Mouse (Mus musculus) hematopoietic stem cell, adult 5-6 weeks (primary cell): ENCODE measurements at regions not wholly inside any gene's neighbourhood (a gene's known extent, or its start where the extent isn't known, plus 50 kb on each side); places are given as distances from the start of the nearest gene placed in this dataset.

Source experiments
- ATAC-seq, 2 experiments: fragments of 125-278 bp in 1 of 2; replicated peaks in 1 of 2; 2 replicates each; pipeline ENCODE4 v1.8.0; 2016 to 2017; ENCODE audit warnings: inconsistent platforms in 2 of 2, mild to moderate bottlenecking in 2 of 2, moderate number of reproducible peaks in 2 of 2, low read depth in 1 of 2, moderate TSS enrichment in 1 of 2; ENCODE audit not compliant: low FRiP score in 2 of 2, poor library complexity in 2 of 2, severe bottlenecking in 2 of 2, insufficient read depth in 1 of 2, low TSS enrichment in 1 of 2

DNA sequence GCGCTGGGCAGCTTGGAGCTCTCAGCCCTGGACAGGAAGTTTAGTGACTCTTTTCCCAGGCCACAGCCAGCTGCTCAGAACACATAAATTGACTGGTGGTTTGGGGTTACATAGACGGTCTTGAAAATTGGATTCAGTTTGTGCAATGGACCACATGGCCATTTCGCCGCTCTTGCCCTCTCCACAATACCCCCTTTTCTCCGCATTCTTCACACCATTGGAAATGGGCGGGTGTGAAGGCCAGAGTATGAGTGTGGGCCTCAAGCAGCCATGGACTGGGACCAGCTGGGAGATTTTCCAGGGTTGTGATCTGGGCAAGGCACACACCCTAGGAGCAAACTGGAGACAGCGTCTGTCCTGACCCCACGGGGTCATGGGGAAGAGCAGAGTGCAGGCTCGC, 135.1 kb upstream of the Cops8 start:
- no peak for ATAC-seq

DNA sequence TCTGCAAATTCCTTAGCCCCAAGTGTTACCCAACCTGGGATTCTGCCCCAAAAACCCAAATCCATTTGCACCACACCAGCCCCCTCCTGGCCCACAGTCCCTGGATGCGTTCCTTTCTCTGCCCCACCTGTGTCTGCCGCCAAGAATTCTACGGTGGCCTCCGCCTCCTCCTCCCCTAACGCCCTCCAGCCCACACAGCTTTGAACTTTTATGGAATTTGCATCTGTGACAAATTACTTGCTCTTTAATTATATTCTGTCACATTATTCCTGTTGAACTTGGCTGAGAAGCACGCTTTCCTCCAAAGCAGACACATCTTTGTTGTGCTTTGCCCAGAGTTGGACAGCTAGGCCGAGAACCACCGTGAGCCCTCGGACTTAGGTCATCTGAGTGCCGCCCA, 131.8 kb upstream of the Cops8 start:
- ATAC-seq: no peak

DNA sequence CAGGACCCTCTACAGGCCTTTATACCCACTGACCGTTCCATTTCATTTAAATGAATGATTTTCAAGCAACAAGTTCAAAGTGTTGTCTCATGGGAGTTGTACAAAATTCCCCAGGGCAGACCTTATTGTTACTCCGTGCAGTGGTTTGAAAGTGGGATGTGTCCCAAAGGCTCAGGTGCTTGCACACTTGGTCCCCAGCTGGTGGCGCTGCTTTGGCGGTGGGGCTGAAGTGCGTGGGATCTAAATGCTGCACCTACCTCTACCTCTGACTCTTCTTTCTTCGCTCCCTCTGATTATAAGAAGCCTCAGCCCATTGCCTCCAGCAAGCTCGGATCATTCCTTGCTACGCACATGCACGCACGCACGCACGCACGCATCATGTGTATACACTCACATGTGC, 131.0 kb upstream of the Cops8 start:
- no peak for ATAC-seq

DNA sequence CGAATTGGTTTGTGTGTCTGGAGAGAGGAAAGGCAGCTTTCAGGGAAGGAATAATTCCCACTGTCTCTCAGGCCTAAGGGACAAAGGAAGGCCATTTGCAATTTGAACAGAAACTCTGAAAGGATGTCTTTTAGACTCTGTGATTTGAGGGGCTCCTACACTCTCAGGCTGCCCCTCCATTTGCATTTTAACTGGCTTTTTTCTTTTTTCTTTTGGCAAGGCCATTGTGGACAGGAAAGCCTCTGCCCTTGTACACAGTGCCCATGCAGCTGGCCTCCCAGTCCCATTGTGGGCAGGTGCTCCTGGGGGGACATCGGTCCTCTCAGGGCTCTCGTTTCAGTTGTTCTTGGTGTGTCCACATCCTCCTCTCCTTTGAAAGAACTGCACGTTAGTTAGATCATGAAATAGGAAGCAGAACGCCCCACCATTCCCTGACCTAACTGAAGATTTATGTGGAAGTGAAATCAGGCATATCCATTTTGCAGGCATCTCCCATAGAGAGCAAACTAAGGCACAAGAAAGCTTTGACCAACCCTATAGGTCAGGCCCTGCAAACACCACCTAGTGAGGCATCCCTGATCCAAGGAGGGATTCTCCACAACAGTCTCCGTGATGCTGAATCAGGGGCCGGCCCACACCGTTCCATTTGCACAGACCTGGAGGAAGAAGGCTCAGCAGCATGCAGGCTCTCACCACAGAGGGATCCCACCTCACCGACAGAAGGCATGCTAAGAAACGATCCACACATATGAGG, 127.5 kb upstream of the Cops8 start:
- ATAC-seq: no peak

DNA sequence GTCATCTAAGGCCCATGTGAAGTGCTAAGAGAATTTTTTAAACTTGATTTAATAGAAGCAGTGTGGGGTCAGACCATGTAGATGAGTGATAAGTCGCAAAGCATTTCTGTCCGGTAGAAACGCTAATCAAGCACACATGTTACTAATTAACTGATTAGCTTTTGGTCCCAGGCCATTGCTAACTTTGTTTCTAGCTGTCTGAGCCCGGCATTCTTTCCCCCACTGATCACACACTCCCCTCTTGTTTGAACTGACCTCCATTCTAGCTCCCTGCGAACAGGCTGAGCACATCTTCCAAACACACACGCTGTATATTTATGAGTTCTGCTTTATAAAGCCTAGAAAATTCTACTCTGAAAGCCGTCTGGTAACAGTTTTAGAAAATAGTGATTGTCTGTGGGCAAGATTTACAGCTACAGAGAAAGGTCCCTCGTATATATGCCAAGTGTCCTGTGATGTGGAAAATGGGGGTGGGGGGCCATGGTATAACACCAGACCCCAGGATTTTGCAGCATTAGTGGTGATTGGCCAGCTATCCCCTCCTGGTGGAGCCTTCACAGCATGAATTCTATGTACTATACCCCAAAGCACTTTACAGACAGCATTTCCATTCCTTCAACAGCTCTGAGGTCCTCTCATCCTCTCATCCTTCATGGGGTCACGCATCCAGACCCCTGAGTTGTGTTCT, 126.1 kb upstream of the Cops8 start:
- ATAC-seq: no peak

DNA sequence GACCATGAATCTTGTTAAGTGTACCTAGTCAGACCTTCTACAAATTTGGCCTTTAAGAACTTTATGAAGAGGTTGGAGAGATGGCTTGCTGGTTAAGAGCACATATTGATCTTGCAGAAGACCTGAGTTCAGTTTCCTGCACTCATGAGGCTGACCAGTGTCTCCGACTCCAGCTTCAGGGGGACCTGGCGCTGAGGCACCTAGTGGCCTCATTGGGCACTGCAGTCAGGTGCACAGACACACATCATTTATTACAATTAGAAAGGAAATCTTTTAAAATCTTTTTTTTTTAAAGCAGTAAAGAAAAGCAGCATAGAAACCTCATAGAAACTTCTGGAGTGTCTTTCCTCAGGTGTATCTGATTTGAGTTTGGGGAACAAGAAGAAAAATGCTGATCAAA, 123.9 kb upstream of the Cops8 start:
- ATAC-seq: no peak

DNA sequence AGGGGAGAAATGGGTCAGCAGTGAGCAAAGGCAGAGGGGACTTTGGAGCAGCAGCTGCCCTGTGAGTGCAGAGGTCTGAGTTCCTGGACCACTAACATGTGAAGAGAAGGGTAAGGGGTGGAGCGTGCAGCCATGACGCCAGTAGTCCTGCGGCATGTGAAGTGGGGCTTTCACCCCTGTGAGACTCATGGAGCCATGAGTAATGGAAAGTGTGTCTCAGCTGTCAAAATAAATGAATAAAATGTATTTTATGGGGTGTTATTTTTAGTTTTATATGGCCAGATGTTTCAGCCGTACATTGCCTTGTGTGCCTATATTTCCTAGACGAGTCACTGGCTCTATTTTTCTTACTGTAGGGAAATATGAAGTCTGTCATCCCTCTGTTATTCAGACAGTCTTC, 121.5 kb upstream of the Cops8 start:
- ATAC-seq: no peak

DNA sequence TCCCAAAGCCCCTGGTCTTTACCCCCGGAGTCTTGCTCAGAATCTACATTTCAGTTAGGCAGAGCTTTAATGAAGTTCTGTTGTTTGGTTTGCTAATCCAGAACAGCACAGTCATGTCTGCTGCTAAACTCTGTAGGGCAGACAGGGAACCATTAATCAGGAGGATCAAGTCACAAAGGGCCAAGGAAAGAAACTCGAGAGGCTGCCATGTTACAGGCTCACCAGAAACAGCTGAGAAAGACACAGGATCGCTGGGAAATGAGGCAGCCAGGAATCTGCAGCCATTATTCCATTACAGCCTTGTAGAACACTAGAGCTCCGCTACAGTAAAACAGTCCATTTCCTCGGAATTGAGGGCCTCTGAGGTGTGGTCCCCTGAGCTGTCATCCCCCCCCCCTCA, 121.1 kb upstream of the Cops8 start:
- no peak for ATAC-seq

DNA sequence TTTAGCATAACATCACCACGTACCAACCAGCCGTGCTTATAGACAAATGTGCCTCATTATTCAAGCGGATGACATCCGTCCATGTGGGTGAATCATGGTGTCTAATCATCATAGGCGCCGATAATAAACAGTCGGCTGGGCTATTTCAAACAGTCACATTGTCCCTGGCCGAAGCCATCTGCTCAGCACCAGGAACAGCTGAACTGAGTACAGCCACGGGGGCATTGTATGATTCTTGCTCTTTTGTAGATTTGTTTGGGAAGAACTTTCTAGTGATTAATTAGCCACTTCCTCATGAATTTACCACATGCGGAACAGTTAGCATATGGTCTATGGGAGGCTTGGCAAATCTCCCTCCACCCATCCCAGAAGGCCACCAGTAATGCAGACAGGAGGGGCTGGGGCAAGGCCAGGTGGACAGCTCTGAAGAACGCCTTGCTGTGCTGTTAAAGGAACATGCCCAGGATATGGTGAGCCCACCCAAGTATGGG, 116.4 kb upstream of the Cops8 start:
- no peak for ATAC-seq

DNA sequence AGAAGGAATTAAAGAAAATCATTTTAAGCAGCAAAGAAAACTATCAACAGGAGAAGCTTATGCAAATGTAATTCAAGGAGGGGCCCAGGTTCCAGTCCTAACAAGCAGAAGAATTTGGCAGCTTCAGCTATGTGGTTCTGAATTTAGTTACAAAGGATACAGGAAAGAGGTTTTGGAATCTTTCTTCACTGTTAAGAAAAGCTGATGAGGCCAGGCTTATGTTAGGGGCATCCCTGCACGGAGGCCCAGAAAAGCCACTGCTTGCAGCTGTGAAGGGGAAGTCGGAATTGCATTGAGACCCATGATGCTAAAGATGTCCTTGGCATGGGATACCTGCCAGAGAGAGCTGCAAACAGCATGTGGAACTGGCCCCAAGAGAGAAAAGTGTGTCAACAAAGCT, 114.9 kb upstream of the Cops8 start:
- ATAC-seq: no peak

DNA sequence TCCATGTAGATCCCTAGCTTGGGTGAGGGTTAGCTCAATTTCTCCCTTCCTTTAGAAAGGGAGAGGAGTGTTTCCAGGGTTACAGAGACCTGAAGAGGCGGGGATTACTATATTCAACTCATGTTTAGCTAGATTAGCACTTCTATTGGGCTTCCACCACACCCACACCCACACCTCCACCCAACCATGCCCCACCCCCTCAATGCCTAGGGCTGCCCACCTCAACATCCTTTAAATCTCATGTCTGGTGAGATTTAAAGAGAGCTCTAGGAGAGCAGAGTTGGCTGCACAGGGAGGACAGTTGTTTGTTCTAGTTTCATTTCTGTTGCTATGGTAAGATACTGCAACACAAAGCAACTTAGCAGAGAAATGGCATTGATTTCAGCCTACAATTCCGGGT, 113.8 kb upstream of the Cops8 start:
- no peak for ATAC-seq

DNA sequence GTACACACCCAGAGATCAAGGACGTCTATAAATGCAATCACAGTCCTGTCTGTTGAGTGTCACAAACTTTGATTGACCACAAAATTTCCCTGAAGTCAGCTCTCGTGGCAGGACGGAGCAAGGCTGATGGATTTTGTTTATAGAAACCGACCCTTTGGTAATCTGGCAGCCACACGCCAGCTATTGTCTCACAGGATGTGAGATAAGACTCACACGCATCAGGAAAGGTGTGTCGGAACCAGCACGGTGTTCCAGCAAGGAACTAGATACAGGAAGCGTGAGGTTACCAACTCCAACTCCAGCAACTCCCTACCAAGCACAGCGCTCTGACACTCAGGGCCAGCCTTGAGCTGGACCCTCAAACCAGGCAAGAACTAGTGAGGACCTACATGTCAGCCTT, 112.4 kb upstream of the Cops8 start:
- ATAC-seq: no peak

DNA sequence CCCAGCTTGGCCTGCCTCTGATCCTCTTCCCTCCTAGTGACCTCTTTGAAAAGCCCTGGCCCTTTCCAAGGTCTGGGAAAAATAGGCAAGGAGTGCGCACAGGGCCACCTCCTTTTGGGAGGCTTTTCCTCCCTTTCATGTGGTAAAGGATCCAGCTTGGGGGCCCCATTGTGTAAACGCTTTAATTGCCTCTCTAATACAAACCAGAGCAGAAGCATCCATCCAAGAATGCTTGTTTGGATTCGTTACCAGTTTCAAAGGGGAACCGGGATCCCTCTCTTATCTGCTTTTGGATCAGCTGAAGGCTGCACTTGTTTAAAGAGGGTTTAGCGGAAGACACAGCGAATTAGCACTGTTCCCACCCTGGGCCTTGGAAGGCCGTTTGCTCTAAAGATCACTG, 109.3 kb upstream of the Cops8 start:
- no peak for ATAC-seq

DNA sequence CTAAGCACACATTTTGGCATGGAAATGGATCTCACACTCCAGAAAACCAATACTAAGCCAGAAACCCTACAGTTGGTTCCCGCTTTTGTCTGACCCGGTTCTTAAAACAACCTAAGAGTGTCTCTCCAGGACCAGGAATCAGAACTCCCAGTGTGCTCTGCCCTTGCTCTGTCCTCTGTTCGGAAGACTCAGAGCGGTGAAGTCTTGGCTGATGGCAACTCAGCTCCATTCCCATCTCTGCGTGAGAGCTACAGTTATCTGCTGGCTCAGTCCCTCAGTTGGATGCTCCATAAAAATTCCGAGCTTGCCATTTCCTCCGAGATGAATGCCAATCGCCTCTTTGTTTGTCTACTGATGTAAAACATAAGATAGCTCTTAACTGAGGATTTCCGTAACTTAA, 107.6 kb upstream of the Cops8 start:
- ATAC-seq: no peak

DNA sequence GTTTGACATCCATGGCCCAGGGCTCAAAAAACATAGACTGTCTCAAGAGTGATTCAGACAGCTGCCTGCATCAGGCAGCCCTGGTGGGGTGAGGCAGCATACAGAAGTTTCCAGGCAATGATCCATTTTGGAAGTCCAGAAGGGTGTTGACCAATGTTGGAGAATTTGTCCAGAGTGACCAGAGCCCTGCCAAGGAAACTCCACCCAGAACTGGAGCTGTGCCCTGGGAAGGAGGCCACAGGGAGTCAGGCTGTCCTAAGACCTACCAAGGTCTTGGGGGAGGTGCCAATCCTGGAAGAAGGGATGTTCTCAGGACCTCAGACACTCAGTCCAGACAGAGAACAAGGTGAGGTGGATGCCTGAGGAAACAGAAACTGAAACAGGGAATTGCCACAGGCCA, 105.2 kb upstream of the Cops8 start:
- ATAC-seq: no peak

DNA sequence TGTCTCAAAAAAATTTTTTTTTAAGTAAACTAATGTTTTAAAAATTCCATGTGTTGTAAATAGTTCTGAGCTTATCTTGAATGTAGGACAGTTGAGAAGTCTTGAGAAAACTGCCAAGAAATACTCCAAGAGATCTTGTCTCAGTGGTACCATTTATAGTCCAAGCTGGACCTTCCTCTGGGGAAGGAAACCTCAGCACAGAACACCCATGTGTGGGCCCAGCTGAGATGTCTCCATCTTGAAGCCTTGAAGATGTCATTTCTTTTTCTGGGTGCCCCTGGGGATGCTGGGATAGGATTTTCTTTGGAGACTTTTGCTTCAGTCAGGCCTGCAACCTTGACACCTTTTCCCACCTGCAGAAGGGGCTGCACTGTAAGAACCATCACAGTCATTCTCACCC, 101.4 kb upstream of the Cops8 start:
- no peak for ATAC-seq

DNA sequence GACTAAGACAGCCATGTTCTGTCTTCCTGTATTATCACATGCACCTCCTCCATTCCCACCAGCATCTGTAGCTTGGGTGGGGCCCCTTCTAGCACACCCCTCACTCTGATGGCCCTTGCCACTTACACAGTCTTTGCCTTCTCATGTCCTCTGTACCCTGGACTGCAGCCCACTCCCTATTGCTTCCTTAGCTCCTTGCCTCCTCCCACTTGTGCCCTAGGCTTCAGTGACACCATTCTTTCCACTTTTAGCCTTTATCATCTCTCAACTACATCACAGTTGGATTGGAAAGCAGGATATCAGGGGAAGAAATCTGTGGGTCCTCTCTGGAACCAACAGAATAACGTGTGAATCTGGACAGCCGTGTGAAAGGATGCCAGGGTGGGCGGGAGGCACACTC, 100.4 kb upstream of the Cops8 start:
- no peak for ATAC-seq

DNA sequence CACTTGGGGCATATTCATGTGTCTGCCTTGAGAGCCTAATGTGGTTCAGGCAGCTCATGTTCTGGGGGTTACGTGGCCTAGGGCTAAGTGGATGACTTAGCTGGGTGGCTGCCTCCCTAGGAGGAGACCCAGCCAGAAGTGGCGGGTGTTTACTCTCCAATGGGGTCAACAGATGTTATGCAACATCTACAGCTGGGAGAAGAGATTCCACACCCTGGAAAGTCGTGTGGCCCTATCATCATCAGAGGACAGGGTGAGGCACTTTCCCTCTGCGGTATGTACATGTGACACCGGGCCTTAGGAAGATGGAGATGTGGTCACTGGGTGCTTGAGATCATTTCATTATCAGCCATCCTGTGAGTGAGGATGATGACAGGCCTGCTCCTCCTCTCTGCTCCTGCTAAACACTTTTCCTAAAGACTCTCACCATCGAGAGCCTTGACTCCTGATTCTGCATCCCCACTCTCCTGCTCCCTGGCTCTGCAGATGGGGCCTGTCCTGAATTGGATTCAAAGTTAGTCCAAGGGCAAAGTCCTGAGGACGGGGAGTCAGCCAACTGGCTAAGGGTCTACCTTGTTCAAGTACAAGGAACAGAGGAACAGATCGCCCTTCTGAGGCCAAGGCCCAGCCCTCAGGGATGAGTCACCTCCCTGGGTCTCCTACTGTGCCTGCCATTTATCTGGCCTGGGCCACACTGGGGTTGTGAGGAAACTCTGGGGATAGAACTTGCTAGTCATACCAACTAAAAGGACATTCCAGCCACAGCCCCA, 99.8 kb upstream of the Cops8 start:
- no peak for ATAC-seq
